Mouse (Mus musculus): ENCODE data around the gene Prom1.

DNA sequence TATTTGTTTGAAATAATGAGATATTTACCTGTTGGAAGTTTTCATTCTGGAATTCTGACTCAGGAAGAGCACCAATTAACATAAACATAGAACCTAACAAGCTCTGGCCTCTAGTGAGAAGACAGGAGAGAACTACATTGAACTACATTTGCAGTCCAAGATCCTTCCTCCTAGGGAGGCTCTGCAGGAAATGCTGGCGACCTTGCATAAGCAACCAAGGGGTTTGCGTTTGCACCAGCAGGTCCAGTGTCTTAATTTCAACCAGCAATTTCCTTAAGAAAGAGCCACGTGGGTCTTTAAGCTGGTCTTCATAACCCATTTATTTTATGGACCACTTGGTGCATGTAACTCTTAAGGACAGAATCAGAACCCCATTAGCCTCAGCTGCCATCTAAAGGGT, 28.2 kb downstream of the Prom1 start:
- TF ChIP-seq ZKSCAN1 (IDR thresholded peaks at IDR 0.05; ENCODE audit: low read depth, low read length) (no peak), POLR2A (IDR thresholded peaks at IDR 0.05; ENCODE audit: control insufficient read depth in 1 of 2, insufficient read depth in 1 of 2, low read depth in 1 of 2, low read length in 2 of 2, poor library complexity in 1 of 2) (no peak), MAZ (IDR thresholded peaks at IDR 0.05; ENCODE audit: low read depth, low read length) (no peak), TCF12 (IDR thresholded peaks at IDR 0.05; ENCODE audit: low read depth, low read length) (no peak), MYB (IDR thresholded peaks at IDR 0.05; ENCODE audit: low read depth, low read length) (no peak), CHD1 (IDR thresholded peaks at IDR 0.05; ENCODE audit: low read depth, low read length) (no peak), CTCF (IDR thresholded peaks at IDR 0.05 in 2 of 3, conservative IDR thresholded peaks at IDR 0.05 in 1 of 3; ENCODE audit: control insufficient read depth in 1 of 3, insufficient read depth in 1 of 3, low read depth in 2 of 3, low read length in 3 of 3, poor library complexity in 1 of 3, severe bottlenecking in 1 of 3) (no peak), SMC3 (IDR thresholded peaks at IDR 0.05; ENCODE audit: low read depth, low read length) (no peak), CHD2 (IDR thresholded peaks at IDR 0.05; ENCODE audit: low read length) (no peak), EP300 (IDR thresholded peaks at IDR 0.05; ENCODE audit: low read depth in 1 of 2, low read length in 2 of 2) (no peak), MYC (IDR thresholded peaks at IDR 0.05; ENCODE audit: low read depth, low read length) (no peak), MAFK (IDR thresholded peaks at IDR 0.05; ENCODE audit: borderline replicate concordance, low read depth, low read length) (no peak), KAT2A (conservative IDR thresholded peaks at IDR 0.05; ENCODE audit: low read depth, low read length) (no peak), USF1 (IDR thresholded peaks at IDR 0.05; ENCODE audit: low read depth, low read length) (no peak)
